Mouse (Mus musculus) cerebellum, adult 2 months (tissue): ENCODE measurements at regions not wholly inside any gene's neighbourhood (a gene's known extent, or its start where the extent isn't known, plus 50 kb on each side); places are given as distances from the start of the nearest gene placed in this dataset.

Experiments
- CTCF ChIP-seq: fragments of 200-500 bp; IDR thresholded peaks from 2 replicates; pipeline ENCODE4 v1.5.1; 2011; ENCODE audit warnings: low read depth, mild to moderate bottlenecking, control low read depth, low read length, moderate library complexity, borderline replicate concordance; ENCODE audit not compliant: insufficient read depth
- POLR2A ChIP-seq: fragments of 200-500 bp; IDR thresholded peaks from 2 replicates; pipeline ENCODE4 v1.6.1; 2011; ENCODE audit warnings: low read length, control low read depth, borderline replicate concordance; ENCODE audit not compliant: insufficient read depth

GRCm38 (mm10) chr9:32852282-32852681 is 216.3 kb downstream of the Ets1 start:
- TF ChIP-seq POLR2A (no peak), CTCF (no peak)
